Mouse (Mus musculus): ENCODE data around the gene Cdkal1.

GRCm38 (mm10) chr13:29637788-29638187 is 217.7 kb downstream of the Cdkal1 start:
- TF ChIP-seq CTCF (IDR thresholded peaks at IDR 0.05; ENCODE audit: extremely low read depth, insufficient read length, insufficient replicate concordance, low read depth, low read length) = no peak
- no peak for TF ChIP-seq POLR2A (IDR thresholded peaks at IDR 0.05; ENCODE audit: low read depth, low read length)

Data from small intestine, adult 2 months (tissue).